Mouse (Mus musculus) embryonic fibroblast, embryonic 13.5 days (primary cell): ENCODE measurements around the gene Ext2.

Experiments used
- CTCF ChIP-seq: IDR thresholded peaks from 2 replicates; pipeline ENCODE4 v1.5.1; 2011; ENCODE audit warnings: mild to moderate bottlenecking, control low read depth, low read length, moderate library complexity, borderline replicate concordance; ENCODE audit not compliant: insufficient read depth
- POLR2A ChIP-seq: IDR thresholded peaks from 2 replicates; pipeline ENCODE4 v1.6.1; 2011; ENCODE audit warnings: low read depth, mild to moderate bottlenecking, control low read depth, low read length, moderate library complexity

- no peak for TF ChIP-seq POLR2A
- no peak for TF ChIP-seq CTCF
Observed at GRCm38 (mm10) chr2:93782156-93782555, 40.2 kb downstream of the Ext2 start.
